Mouse (Mus musculus) thymus, adult 2 months (tissue): ENCODE data around the gene Gsdmc4. TPM values are rescaled to one million over a fixed set of nuclear protein-coding genes. Genes with fewer than 3 reads are reported as not detected.
"Not testable (repeated sequence)": the region's sequence is repeated elsewhere in the genome, so short reads cannot be mapped to it uniquely, and the experiment has no call there.

Experiments used
- DNase-seq: peaks from one replicate; pipeline ENCODE4 v3.0.0; 2021
- H3K27ac ChIP-seq: fragments of 200-500 bp; 2 replicates; pipeline ENCODE4 v1.5.1; 2012; ENCODE audit warnings: low read length, control low read depth; ENCODE audit not compliant: control insufficient read depth, insufficient read depth
- H3K27me3 ChIP-seq: fragments of 200-500 bp; 2 replicates; pipeline ENCODE4 v1.6.1; 2012; ENCODE audit warnings: mild to moderate bottlenecking, low read length, moderate library complexity, mixed read lengths; ENCODE audit not compliant: control insufficient read depth, insufficient read depth
- H3K36me3 ChIP-seq: fragments of 200-500 bp; 2 replicates; pipeline ENCODE4 v1.6.1; 2012; ENCODE audit warnings: mild to moderate bottlenecking, low read length, moderate library complexity; ENCODE audit not compliant: control insufficient read depth, insufficient read depth
- H3K4me1 ChIP-seq: fragments of 200-500 bp; replicated peaks from 2 replicates; pipeline ENCODE4 v1.6.1; 2012; ENCODE audit warnings: low read length; ENCODE audit not compliant: control insufficient read depth, insufficient read depth
- H3K4me3 ChIP-seq: fragments of 200-500 bp; 2 replicates; pipeline ENCODE4 v1.5.1; 2012; ENCODE audit warnings: mild to moderate bottlenecking, low read length, control low read depth, moderate library complexity; ENCODE audit not compliant: control insufficient read depth, insufficient read depth
- CTCF ChIP-seq: fragments of 200-500 bp; IDR thresholded peaks from 2 replicates; pipeline ENCODE4 v1.5.1; 2012; ENCODE audit warnings: mild to moderate bottlenecking, control low read depth, low read length, moderate library complexity, borderline replicate concordance; ENCODE audit not compliant: control insufficient read depth, poor library complexity, insufficient read depth; ENCODE audit errors: extremely low read depth
- POLR2A ChIP-seq: fragments of 200-500 bp; IDR thresholded peaks from 2 replicates; pipeline ENCODE4 v1.6.1; 2012; ENCODE audit warnings: mild to moderate bottlenecking, low read length, control low read depth, moderate library complexity; ENCODE audit not compliant: control insufficient read depth, poor library complexity, insufficient read depth; ENCODE audit errors: extremely low read depth
- WGBS: fragments of 180-500 bp; shearing (Covaris S2); methylation state at CpG from one replicate; pipeline ENCODE4 v1.1.7; 2018; 5-methylcytosine and 5-hydroxymethylcytosine counted together
- polyA plus RNA-seq: library from polyadenylated mRNA; depleted of rRNA; stranded (reverse); fragments of >200 nt; gene quantifications from 2 replicates; pipeline ENCODE4 v1.2.3, GENCODE M21; 2012; rRNA removed

Gsdmc4 gene
- 0.45 and 0.57 TPM in 2 replicates for polyA plus RNA-seq

- 98% methylated on average over 2 of the region's 2 CpGs for WGBS
These were observed at the start of gene Gsdmc4 for GRCm38 (mm10) chr15:63912197-63912596. Gene Gsdmc4, minus strand, starts transcription at chr15:63912297.

GRCm38 (mm10) chr15:63960542-63960941, 48.4 kb upstream of the Gsdmc4 start:
- Histone ChIP-seq H3K4me1 (no peaks in the 10 kb centered on the region), H3K36me3 (no peaks in the 10 kb centered on the region), H3K4me3 (no peak overlapping the region), H3K27me3 (no peaks in the 10 kb centered on the region), H3K27ac (no peak overlapping the region)
- no peak for DNase-seq
- WGBS, result 97% methylated on average over 2 of the region's 2 CpGs
- TF ChIP-seq CTCF, result no peak
- TF ChIP-seq POLR2A, result no peak

More at GRCm38 (mm10) chr15:63912197-63912596, at the start of gene Gsdmc4:
- not testable (repeated sequence) for H3K4me1 ChIP-seq, DNase-seq, H3K27me3 ChIP-seq, H3K36me3 ChIP-seq, H3K27ac ChIP-seq, H3K4me3 ChIP-seq

GRCm38 (mm10) chr15:63957553-63957952, 45.5 kb upstream of the Gsdmc4 start:
- no peaks in the 10 kb centered on the region for H3K4me1 ChIP-seq
- H3K4me3 ChIP-seq, result no peak overlapping the region
- TF ChIP-seq CTCF (no peak), POLR2A (no peak)
- no peaks in the 10 kb centered on the region for H3K36me3 ChIP-seq
- no peak overlapping the region for H3K27ac ChIP-seq
- no peaks in the 10 kb centered on the region for H3K27me3 ChIP-seq
- DNase-seq, result no peak

- no peak overlapping the region for H3K27ac ChIP-seq
- H3K27me3 ChIP-seq, result no peaks in the 10 kb centered on the region
- TF ChIP-seq CTCF (no peak), POLR2A (no peak)
- no peak for DNase-seq
- WGBS, result 72% methylated on average over 4 of the region's 4 CpGs
- H3K4me3 ChIP-seq, result no peak overlapping the region
- no peaks in the 10 kb centered on the region for H3K4me1 ChIP-seq
- H3K36me3 ChIP-seq, result 0 out of 2 replicates have a peak, but pooled peaks cover 13% of the 10 kb centered on the region
These were observed 41.2 kb upstream of the Gsdmc4 start for GRCm38 (mm10) chr15:63953256-63953655.

GRCm38 (mm10) chr15:63941221-63941620, 29.1 kb upstream of the Gsdmc4 start:
- no peak for TF ChIP-seq CTCF
- no peak for TF ChIP-seq POLR2A
- Histone ChIP-seq H3K27ac (no peak overlapping the region), H3K36me3 (peaks cover 58% of the 10 kb centered on the region), H3K27me3 (no peaks in the 10 kb centered on the region), H3K4me3 (no peak overlapping the region), H3K4me1 (no peaks in the 10 kb centered on the region)
- no peak for DNase-seq
- 100% methylated on average over 1 of the region's 1 CpGs for WGBS

GRCm38 (mm10) chr15:63932656-63933055, 20.6 kb upstream of the Gsdmc4 start:
- WGBS, result 100% methylated on average over 1 of the region's 1 CpGs
- no peaks in the 10 kb centered on the region for H3K4me1 ChIP-seq
- no peak overlapping the region for H3K27ac ChIP-seq
- no peaks in the 10 kb centered on the region for H3K27me3 ChIP-seq
- H3K4me3 ChIP-seq, result no peak overlapping the region
- no peak for DNase-seq
- H3K36me3 ChIP-seq, result peaks cover 64% of the 10 kb centered on the region
- TF ChIP-seq POLR2A (no peak), CTCF (no peak)

GRCm38 (mm10) chr15:63931404-63931803, 19.3 kb upstream of the Gsdmc4 start:
- no peak for DNase-seq
- Histone ChIP-seq H3K27me3 (no peaks in the 10 kb centered on the region), H3K36me3 (peaks cover 56% of the 10 kb centered on the region), H3K4me1 (no peaks in the 10 kb centered on the region), H3K27ac (no peak overlapping the region), H3K4me3 (no peak overlapping the region)
- TF ChIP-seq CTCF, result no peak
- no peak for TF ChIP-seq POLR2A
- 95% methylated on average over 1 of the region's 1 CpGs for WGBS
